Mouse (Mus musculus) myocyte (in vitro differentiated cells): ENCODE results near the gene Marcks. TPM values are rescaled to one million over a fixed set of nuclear protein-coding genes. Genes with fewer than 3 reads are reported as not detected.

Source experiments
- H3K27me3 ChIP-seq: one replicate; pipeline ENCODE4 v1.6.1; 2011; ENCODE audit not compliant: control insufficient read depth, insufficient read depth, insufficient read length
- H3K36me3 ChIP-seq: one replicate; pipeline ENCODE4 v1.6.1; 2011; ENCODE audit not compliant: control insufficient read depth, insufficient read depth
- H3K4me2 ChIP-seq: one replicate; pipeline ENCODE4 v1.6.1; 2011; ENCODE audit warnings: low read depth, control low read depth
- H3K4me3 ChIP-seq: one replicate; pipeline ENCODE4 v1.5.1; 2011; ENCODE audit warnings: mild to moderate bottlenecking, control low read depth, moderate library complexity
- H3K79me2 ChIP-seq: one replicate; pipeline ENCODE4 v1.6.1; 2011; ENCODE audit not compliant: control insufficient read depth, insufficient read depth
- H3ac ChIP-seq: one replicate; pipeline ENCODE4 v1.6.1; 2011; ENCODE audit not compliant: control insufficient read depth, insufficient read length
- CEBPB ChIP-seq: IDR thresholded peaks from 2 replicates; pipeline ENCODE4 v1.6.1; 2011; ENCODE audit warnings: mild to moderate bottlenecking, moderate library complexity; ENCODE audit not compliant: poor library complexity, insufficient read depth, severe bottlenecking
- E2F4 ChIP-seq: IDR thresholded peaks from one replicate; pipeline ENCODE4 v1.6.1; 2011; ENCODE audit warnings: mild to moderate bottlenecking, control low read depth, moderate library complexity; ENCODE audit not compliant: insufficient read depth
- MAX ChIP-seq: IDR thresholded peaks from one replicate; pipeline ENCODE4 v1.6.1; 2011; ENCODE audit warnings: low read depth, mild to moderate bottlenecking, control low read depth
- MYOD1 ChIP-seq, 3 experiments: IDR thresholded peaks; one replicate each; pipeline ENCODE4 v1.6.1; 2011; ENCODE audit warnings: control low read depth in 2 of 3, low read depth in 2 of 3, mild to moderate bottlenecking in 2 of 3, moderate library complexity in 1 of 3; ENCODE audit not compliant: insufficient read length in 2 of 3, control insufficient read depth in 1 of 3
- MYOG ChIP-seq, 3 experiments: IDR thresholded peaks; one replicate each; pipeline ENCODE4 v1.6.1; 2011; ENCODE audit warnings: control low read depth in 2 of 3, low read depth in 2 of 3, mild to moderate bottlenecking in 2 of 3; ENCODE audit not compliant: insufficient read length in 2 of 3, control insufficient read depth in 1 of 3, insufficient read depth in 1 of 3
- POLR2A ChIP-seq: IDR thresholded peaks from one replicate; pipeline ENCODE4 v1.6.1; 2011; ENCODE audit warnings: low read depth, mild to moderate bottlenecking, control low read depth, moderate library complexity; ENCODE audit not compliant: insufficient read length
- POLR2AphosphoS2 ChIP-seq: IDR thresholded peaks from one replicate; pipeline ENCODE4 v1.6.1; 2011; ENCODE audit warnings: low read depth, control low read depth; ENCODE audit not compliant: insufficient read length
- REST ChIP-seq: IDR thresholded peaks from one replicate; pipeline ENCODE4 v1.6.1; 2011; ENCODE audit warnings: mild to moderate bottlenecking, control low read depth, moderate library complexity; ENCODE audit not compliant: insufficient read depth, insufficient read length
- SRF ChIP-seq: IDR thresholded peaks from one replicate; pipeline ENCODE4 v1.6.1; 2011; ENCODE audit warnings: low read depth; ENCODE audit not compliant: control insufficient read depth, insufficient read length
- TCF12 ChIP-seq: IDR thresholded peaks from one replicate; pipeline ENCODE4 v1.6.1; 2011; ENCODE audit warnings: mild to moderate bottlenecking, control low read depth; ENCODE audit not compliant: poor library complexity, insufficient read depth, severe bottlenecking
- TCF3 ChIP-seq: IDR thresholded peaks from one replicate; pipeline ENCODE4 v1.6.1; 2011; ENCODE audit warnings: low read depth, control low read depth; ENCODE audit not compliant: insufficient read length
- USF1 ChIP-seq: IDR thresholded peaks from one replicate; pipeline ENCODE4 v1.6.1; 2011; ENCODE audit warnings: low read depth, mild to moderate bottlenecking, control low read depth, moderate library complexity
- polyA plus RNA-seq: library from polyadenylated mRNA; unstranded; fragments of >200 nt; fragmentation: generic; extraction: Trizol; gene quantifications from one replicate; pipeline ENCODE4 v1.2.1, GENCODE M21; 2012; ENCODE audit warnings: missing spikeins

The Marcks gene
- polyA plus RNA-seq, 1 experiment: 26.3 TPM

GRCm38 (mm10) chr10:37112812-37113211, 25.9 kb downstream of the Marcks start:
- Histone ChIP-seq H3ac (no peak overlapping the region), H3K4me2 (no peak overlapping the region), H3K4me3 (no peak overlapping the region), H3K79me2 (no peaks in the 10 kb centered on the region), H3K27me3 (no peaks in the 10 kb centered on the region), H3K36me3 (no peaks in the 10 kb centered on the region)
- TF ChIP-seq TCF3 (no peak), E2F4 (no peak), MYOG (IDR thresholded peaks at IDR 0.05; ENCODE audit: control insufficient read depth in 1 of 3, insufficient read depth in 1 of 3, insufficient read length in 2 of 3, low read depth in 2 of 3) (no peak), USF1 (no peak), POLR2AphosphoS2 (no peak), POLR2A (no peak), CEBPB (no peak), SRF (no peak), MYOD1 (IDR thresholded peaks at IDR 0.05; ENCODE audit: control insufficient read depth in 1 of 3, insufficient read length in 2 of 3, low read depth in 2 of 3) (no peak), TCF12 (no peak), REST (no peak), MAX (no peak)

GRCm38 (mm10) chr10:37112362-37112761, 26.4 kb downstream of the Marcks start:
- Histone ChIP-seq H3K36me3 (no peaks in the 10 kb centered on the region), H3K4me2 (no peak overlapping the region), H3K4me3 (no peak overlapping the region), H3K27me3 (no peaks in the 10 kb centered on the region), H3ac (no peak overlapping the region), H3K79me2 (no peaks in the 10 kb centered on the region)
- no peak for TF ChIP-seq CEBPB
- TF ChIP-seq TCF3: no peak
- no peak for TF ChIP-seq USF1
- no peak for TF ChIP-seq E2F4
- no peak for TF ChIP-seq REST
- TF ChIP-seq MYOD1 (IDR thresholded peaks at IDR 0.05; ENCODE audit: control insufficient read depth in 1 of 3, insufficient read length in 2 of 3, low read depth in 2 of 3): no peak
- TF ChIP-seq POLR2A: no peak
- no peak for TF ChIP-seq MYOG (IDR thresholded peaks at IDR 0.05; ENCODE audit: control insufficient read depth in 1 of 3, insufficient read depth in 1 of 3, insufficient read length in 2 of 3, low read depth in 2 of 3)
- no peak for TF ChIP-seq TCF12
- TF ChIP-seq SRF: no peak
- no peak for TF ChIP-seq MAX
- TF ChIP-seq POLR2AphosphoS2: no peak

- Histone ChIP-seq H3K4me2 (no peak overlapping the region), H3K27me3 (no peaks in the 10 kb centered on the region), H3K79me2 (no peaks in the 10 kb centered on the region), H3K4me3 (no peak overlapping the region), H3ac (no peak overlapping the region), H3K36me3 (no peaks in the 10 kb centered on the region)
- no peak for TF ChIP-seq MYOG (IDR thresholded peaks at IDR 0.05; ENCODE audit: control insufficient read depth in 1 of 3, insufficient read depth in 1 of 3, insufficient read length in 2 of 3, low read depth in 2 of 3)
- TF ChIP-seq MAX: no peak
- TF ChIP-seq REST: no peak
- TF ChIP-seq TCF12: no peak
- TF ChIP-seq POLR2AphosphoS2: no peak
- TF ChIP-seq CEBPB: no peak
- TF ChIP-seq USF1: no peak
- TF ChIP-seq POLR2A: no peak
- TF ChIP-seq E2F4: no peak
- TF ChIP-seq MYOD1 (IDR thresholded peaks at IDR 0.05; ENCODE audit: control insufficient read depth in 1 of 3, insufficient read length in 2 of 3, low read depth in 2 of 3): no peak
- TF ChIP-seq TCF3: no peak
- no peak for TF ChIP-seq SRF
Observed at GRCm38 (mm10) chr10:37111432-37111831, 27.3 kb downstream of the Marcks start.

GRCm38 (mm10) chr10:37106871-37107627, 31.7 kb downstream of the Marcks start:
- Histone ChIP-seq H3K4me3 (no peak overlapping the region), H3K27me3 (no peaks in the 10 kb centered on the region), H3K36me3 (no peaks in the 10 kb centered on the region), H3ac (no peak overlapping the region), H3K4me2 (no peak overlapping the region), H3K79me2 (no peaks in the 10 kb centered on the region)
- TF ChIP-seq TCF12 (no peak), SRF (no peak), USF1 (no peak), REST (no peak), MYOG (IDR thresholded peaks at IDR 0.05; ENCODE audit: control insufficient read depth in 1 of 3, insufficient read depth in 1 of 3, insufficient read length in 2 of 3, low read depth in 2 of 3) (no peak), MYOD1 (IDR thresholded peaks at IDR 0.05; ENCODE audit: control insufficient read depth in 1 of 3, insufficient read length in 2 of 3, low read depth in 2 of 3) (no peak), TCF3 (no peak), E2F4 (no peak), POLR2A (no peak), POLR2AphosphoS2 (no peak), MAX (no peak), CEBPB (no peak)
